Mouse (Mus musculus) heart, postnatal 36 days (tissue): ENCODE measurements at regions not wholly inside any gene's neighbourhood (a gene's known extent, or its start where the extent isn't known, plus 50 kb on each side); places are given as distances from the start of the nearest gene placed in this dataset.

Experiments used
- DNase-seq, 2 experiments: peaks; one replicate each; pipeline ENCODE4 v3.0.0; 2021 to 2022
- intact Hi-C: fragments of 180-260 bp; cut with DNase I; formaldehyde crosslinking; loops from one replicate; pipeline ENCODE4 v1.15.1; 2025

DNA sequence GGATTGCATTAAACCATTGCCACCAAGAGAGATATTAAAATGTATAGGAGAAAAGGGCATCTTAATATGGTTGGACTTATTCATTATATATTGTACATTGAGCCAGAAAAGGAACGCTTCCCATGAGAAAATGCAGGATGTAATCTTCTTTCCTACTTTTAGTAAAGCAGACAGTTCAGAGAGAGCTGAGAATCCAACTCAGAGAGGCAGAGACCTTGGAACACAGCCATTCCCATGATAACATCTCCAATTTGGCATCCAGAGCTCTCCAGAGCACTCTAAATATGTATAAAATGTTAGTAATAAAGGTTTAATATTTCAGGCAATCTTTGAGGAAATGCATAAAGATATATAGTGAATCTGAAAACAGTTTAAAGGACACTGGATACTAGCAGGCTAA lies 199.3 kb upstream of the Asb5 start:
- intact Hi-C loops, result no loop called here
- DNase-seq, result no peak

DNA sequence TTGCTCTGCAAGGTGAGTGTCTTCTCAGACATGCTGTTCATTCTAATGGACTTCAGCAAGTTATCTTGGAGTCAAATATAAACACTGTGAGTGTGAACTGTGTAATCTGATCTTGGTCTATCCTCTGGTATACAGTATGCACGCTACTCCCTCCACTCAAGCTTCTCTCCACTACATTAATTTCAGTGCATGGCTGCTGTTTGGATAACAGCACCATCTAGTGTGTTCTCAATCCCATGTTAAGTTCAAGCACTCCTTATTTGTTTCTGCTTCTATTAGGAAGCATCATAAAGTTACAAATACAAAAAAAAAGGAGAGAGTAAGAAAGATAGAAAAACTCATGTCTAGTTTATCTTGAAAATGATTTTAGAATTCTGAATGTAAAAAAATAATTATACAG lies 197.5 kb upstream of the Asb5 start:
- intact Hi-C loops, result no loop called here
- no peak for DNase-seq

- DNase-seq, result no peak
- intact Hi-C loops, result no loop called here
Measured at GRCm38 (mm10) chr8:54351123-54351522, 178.3 kb upstream of the Asb5 start.

DNA sequence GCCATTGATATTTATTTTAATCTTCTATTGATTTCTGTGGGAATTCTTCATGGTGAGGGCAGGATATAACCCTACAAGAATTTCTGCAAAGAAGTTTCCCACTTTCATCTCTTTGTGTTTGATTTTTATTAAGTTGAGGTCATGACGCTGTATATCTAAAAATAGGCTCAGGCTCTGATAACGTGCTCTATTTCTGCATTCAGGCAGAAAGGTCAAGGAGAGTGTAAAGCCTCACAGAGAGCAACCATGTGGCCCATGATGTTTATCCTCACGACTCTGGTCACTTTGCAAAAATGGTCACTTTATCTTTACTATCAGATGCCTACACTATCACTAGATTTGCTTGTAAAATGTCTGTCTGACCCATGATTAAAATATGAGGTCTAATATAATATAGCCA lies 167.7 kb upstream of the Asb5 start:
- intact Hi-C loops, result no loop called here
- DNase-seq, result no peak

- intact Hi-C loops, result no loop called here
- no peak for DNase-seq
Measured at GRCm38 (mm10) chr8:54370501-54370900, 158.9 kb upstream of the Asb5 start.

- intact Hi-C loops, result no loop called here
- no peak for DNase-seq
Measured at GRCm38 (mm10) chr8:54371073-54371472, 158.3 kb upstream of the Asb5 start.

DNA sequence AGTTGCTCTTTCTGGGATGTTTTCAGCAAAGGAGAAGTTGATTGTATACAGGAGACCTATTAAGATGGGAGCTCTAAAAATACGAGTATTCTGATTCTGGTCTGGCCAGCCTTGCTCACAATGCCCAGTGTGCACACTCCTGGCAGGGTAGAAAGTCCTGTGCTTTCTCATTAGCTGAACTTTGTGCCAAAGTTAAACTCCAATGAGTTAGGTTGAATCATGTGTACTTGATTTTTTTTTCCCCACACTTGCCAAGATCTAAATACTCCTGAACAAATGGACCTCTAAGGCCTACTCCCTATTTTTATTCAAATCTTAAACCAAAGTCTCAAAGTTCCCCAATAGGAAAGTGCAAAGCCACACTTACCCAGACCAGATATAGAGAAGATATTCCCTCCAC lies 156.5 kb upstream of the Asb5 start:
- no peak for DNase-seq
- intact Hi-C loops, result no loop called here

GRCm38 (mm10) chr8:54375373-54376098 lies 153.8 kb upstream of the Asb5 start:
- no peak for DNase-seq
- intact Hi-C loops, result no loop called here

- no peak for DNase-seq
- intact Hi-C loops, result no loop called here
Measured at GRCm38 (mm10) chr8:54380191-54380590, 149.2 kb upstream of the Asb5 start.

- no peak for DNase-seq
- intact Hi-C loops, result loop anchor here (5.0 kb wide), 1 partner anchor 94 kb away; no protein-coding TSS in a partner anchor
Measured at GRCm38 (mm10) chr8:54392866-54393265, 136.5 kb upstream of the Asb5 start.

GRCm38 (mm10) chr8:54393466-54394197 lies 135.7 kb upstream of the Asb5 start:
- DNase-seq, result peak; percentile 8 to 14
- intact Hi-C loops, result loop anchor here (5.0 kb wide), 1 partner anchor 94 kb away; no protein-coding TSS in a partner anchor

DNA sequence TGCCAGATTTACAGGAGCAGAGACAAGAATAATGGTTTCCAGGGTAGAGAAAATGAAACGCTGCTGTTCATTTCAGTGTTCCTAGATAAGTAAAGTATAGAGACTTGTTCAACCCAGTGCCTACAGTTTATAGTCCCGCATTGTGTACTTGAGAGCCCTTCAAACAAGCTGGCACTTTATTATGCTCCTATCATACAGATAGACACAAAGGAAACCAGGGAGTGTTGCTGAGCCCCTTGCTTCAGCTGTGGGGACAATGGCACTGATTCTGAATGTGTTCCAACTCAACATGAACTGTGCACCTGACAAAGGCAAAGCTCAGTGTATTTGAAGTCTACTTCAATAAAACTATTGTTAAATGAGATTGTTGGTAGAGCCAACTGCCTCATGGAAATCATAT lies 123.7 kb upstream of the Asb5 start:
- intact Hi-C loops, result no loop called here
- no peak for DNase-seq

DNA sequence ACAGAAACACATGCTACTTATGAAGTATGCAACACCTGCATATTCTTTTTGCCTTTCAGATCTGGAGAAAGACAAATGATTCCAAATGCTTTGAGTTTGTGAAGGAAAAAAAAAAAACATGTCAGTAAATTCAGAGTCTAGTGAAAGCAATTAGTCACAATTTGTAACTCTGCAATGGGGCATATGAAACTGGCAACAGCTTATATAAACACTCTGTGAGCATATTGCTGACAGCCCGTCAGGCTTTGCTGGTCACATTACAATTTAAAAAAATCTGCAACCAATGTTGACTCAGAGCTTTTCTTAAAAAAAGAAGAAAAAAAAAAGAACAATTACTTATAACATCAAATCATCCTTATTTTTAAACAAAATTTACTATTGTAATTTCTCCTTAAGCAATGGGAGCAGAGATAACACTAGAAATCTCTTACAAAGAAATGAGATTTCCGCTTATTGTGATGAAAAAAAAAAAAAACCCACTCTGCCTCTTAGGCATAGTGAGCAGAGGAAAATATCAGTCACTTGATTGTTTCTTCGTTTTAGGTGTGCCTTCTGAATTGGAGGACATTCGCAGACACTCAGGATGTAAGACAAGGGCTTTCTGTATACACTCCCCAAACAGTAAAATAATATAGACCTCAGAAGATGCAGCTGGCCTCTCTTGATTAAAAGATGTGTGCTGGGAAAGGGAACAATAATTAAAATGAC lies 115.1 kb upstream of the Asb5 start:
- intact Hi-C loops, result no loop called here
- DNase-seq, result no peak

DNA sequence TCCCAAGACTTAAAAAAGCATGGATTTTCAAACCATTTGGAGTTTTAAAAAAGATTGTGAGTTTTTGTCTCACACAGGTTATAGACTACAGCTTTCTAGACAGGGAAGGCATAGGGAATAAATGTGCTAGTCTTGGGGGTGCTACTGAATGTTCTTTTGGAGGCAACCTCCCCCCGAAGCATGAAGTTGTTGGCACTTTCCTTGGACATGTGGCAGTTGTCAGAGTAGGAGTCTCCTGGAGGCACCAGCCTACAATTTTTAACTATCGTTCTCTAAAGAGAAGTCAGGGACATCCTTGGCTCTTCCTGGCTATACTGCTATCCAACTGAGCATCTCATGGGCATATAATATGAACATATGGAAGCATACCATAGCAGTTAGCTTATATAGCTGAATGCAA lies 112.7 kb upstream of the Asb5 start:
- no peak for DNase-seq
- intact Hi-C loops, result no loop called here

- DNase-seq, result no peak
- intact Hi-C loops, result no loop called here
Measured at GRCm38 (mm10) chr8:54418035-54418434, 111.3 kb upstream of the Asb5 start.

DNA sequence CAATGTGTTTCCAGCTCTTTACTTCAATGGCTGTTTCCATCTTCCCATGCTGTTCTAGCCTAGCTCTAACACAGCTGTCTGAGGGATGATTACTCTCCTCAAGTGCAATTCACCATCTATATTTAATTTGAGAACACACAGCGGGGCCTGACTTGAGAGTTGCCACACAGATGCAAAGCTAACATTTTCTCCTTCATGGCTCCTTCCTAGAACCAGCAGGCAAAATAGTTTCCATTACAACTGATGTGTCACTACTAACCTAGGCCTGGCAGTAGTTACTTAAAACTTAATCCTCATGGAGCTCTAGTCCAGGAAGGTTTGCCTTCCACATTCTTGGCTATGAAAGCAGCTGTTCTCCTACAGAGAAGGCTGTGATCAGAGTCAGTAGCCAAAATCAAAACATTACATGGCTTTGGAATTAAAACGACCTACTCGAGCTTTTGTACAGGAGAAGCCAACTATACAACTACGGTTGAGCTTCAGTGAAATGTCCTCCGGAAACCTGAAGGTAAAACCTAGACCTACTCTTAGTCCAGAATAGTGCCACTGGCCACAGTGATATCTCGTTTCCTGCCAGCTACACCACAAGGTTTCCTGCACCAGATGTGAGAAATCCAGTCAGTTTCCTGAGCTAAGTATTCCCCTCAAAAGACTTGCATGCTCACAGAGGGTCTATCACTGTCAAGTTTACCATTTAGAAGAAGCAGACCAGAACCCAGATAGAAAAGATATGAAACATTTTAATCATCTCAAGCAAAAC lies 108.9 kb upstream of the Asb5 start:
- DNase-seq, result no peak
- intact Hi-C loops, result loop anchor here (2.0 kb wide), 1 partner anchor 344 kb away; the partner anchor contains the start of gene Vegfc

DNA sequence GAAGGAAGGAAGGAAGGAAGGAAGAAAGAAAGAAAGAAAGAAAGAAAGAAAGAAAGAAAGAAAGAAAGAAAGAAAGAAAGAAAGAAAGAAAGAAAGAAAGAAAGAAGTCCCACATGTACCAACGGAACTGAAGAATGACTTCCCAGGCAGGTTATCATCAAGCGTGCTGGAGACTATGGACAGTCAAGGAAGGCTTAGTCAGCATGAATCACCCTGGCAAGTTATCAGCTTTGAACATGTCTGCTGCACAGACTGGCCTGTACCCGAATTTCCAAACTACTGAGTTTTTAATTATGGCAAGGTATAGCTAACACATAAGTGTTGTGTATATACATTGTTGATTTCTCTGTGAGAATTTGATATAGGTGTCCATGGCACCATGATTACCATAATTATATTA lies 104.3 kb upstream of the Asb5 start:
- intact Hi-C loops, result no loop called here
- DNase-seq, result no peak

DNA sequence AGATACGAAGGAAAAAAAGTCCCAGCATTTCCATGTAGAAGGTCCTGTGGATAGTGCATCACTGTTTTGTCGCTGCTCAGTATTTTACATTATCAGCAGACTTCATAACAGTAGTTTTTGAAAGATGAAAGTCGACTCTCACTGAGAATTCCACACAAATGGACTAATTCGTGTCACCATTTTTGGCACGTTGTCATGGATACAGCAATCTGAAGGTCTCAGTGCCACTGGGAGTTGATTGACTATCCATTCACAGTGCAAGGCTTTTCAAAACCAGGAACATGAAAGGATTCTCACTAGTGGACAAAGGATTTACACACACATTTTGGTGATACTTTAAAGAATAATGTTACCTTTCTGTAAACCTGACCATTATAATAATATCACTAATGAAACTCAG lies 93.7 kb upstream of the Asb5 start:
- intact Hi-C loops, result no loop called here
- no peak for DNase-seq

DNA sequence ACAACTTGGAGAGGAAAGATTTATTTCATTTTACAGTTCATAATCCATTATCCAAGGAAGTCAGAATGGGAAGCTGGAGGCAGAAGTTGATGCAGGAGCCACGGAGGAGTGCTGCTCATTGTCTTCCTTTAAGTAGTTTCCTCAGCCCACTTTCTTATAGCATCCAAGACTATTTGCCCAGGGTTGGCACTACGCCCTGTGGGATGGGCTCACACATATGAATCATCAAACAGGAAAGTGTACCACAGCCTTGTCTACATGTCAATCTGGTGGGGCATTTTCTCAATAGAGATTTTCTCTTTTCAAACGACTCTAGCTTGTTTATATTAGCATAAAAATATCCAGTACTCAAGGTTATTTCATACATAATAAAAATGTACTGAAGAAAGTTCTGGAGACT lies 88.2 kb upstream of the Asb5 start:
- no peak for DNase-seq

DNA sequence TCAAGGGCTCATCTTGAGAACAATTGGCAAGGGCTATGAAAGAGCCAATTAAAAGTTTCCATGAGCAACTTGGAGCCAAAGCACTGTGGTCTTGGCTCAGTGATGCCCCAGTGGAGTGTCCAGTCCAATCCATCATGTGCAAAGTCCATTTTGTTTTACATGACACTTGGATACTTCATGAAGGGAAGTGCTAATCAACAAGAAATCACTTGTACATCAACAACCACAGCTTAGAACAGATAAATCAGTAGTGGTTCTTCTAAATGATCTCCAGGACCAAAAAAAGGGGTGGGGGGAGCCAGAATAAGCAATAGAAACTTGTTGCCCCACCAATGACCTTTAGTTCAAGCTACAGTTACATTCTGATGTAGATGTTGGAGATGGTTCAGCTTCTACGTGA lies 87.0 kb upstream of the Asb5 start:
- intact Hi-C loops, result no loop called here
- DNase-seq, result no peak

More for the DNA sequence above, 88.2 kb upstream of the Asb5 start:
- intact Hi-C loops, result no loop called here

- intact Hi-C loops, result no loop called here
- DNase-seq, result no peak
Measured at GRCm38 (mm10) chr8:54446370-54446769, 83.0 kb upstream of the Asb5 start.
